Mouse (Mus musculus): ENCODE data around the gene Gatad2a.

GRCm38 (mm10) chr8:69877992-69878391 is 118.2 kb downstream of the Gatad2a start:
- no peak for TF ChIP-seq CTCF (IDR thresholded peaks at IDR 0.05; ENCODE audit: control insufficient read depth, insufficient read depth, low read length)
- TF ChIP-seq POLR2A (IDR thresholded peaks at IDR 0.05; ENCODE audit: borderline replicate concordance, control insufficient read depth, low read depth, low read length): no peak
